Mouse (Mus musculus) embryo, embryonic 9.5 days (tissue): ENCODE measurements around the gene Exoc3l.

Experiments used
- DNase-seq: peaks from one replicate; pipeline ENCODE4 v3.0.0-alpha.2; 2017; ENCODE audit errors: extremely low spot score

The Exoc3l gene

GRCm38 (mm10) chr8:105295895-105296573 is at the start of gene Exoc3l:
Gene Exoc3l (minus strand): TSS chr8:105296101.
- DNase-seq: no peak

GRCm38 (mm10) chr8:105345061-105345975 is 49.4 kb upstream of the Exoc3l start:
- DNase-seq: no peak

GRCm38 (mm10) chr8:105343791-105344574 is 48.1 kb upstream of the Exoc3l start:
- DNase-seq: no peak

- DNase-seq: no peak
Measured at GRCm38 (mm10) chr8:105342768-105343167, 46.9 kb upstream of the Exoc3l start.

- DNase-seq: no peak
Measured at GRCm38 (mm10) chr8:105341399-105341798, 45.5 kb upstream of the Exoc3l start.

GRCm38 (mm10) chr8:105339886-105340635 is 44.2 kb upstream of the Exoc3l start:
- no peak for DNase-seq

GRCm38 (mm10) chr8:105338992-105339391 is 43.1 kb upstream of the Exoc3l start:
- no peak for DNase-seq

GRCm38 (mm10) chr8:105336373-105337130 is 40.7 kb upstream of the Exoc3l start:
- DNase-seq: no peak

GRCm38 (mm10) chr8:105332523-105332922 is 36.6 kb upstream of the Exoc3l start:
- no peak for DNase-seq

GRCm38 (mm10) chr8:105331931-105332330 is 36.0 kb upstream of the Exoc3l start:
- DNase-seq: no peak

- DNase-seq: no peak
Measured at GRCm38 (mm10) chr8:105331469-105331868, 35.6 kb upstream of the Exoc3l start.

GRCm38 (mm10) chr8:105330325-105330724 is 34.4 kb upstream of the Exoc3l start:
- DNase-seq: no peak

GRCm38 (mm10) chr8:105326968-105327367 is 31.1 kb upstream of the Exoc3l start:
- DNase-seq: no peak

- DNase-seq: peak; percentile 97
Measured at GRCm38 (mm10) chr8:105326141-105326672, 30.3 kb upstream of the Exoc3l start, which contains the start of the genes Lrrc29 and Tmem208. Gene Lrrc29 (minus strand): TSS chr8:105326278. Gene Tmem208 (plus strand): TSS chr8:105326354.

- no peak for DNase-seq
Measured at GRCm38 (mm10) chr8:105325641-105326093, 29.8 kb upstream of the Exoc3l start.

GRCm38 (mm10) chr8:105323183-105323582 is 27.3 kb upstream of the Exoc3l start:
- no peak for DNase-seq

GRCm38 (mm10) chr8:105318662-105319190 is 22.8 kb upstream of the Exoc3l start:
- no peak for DNase-seq

GRCm38 (mm10) chr8:105317941-105318340 is 22.0 kb upstream of the Exoc3l start:
- no peak for DNase-seq

- no peak for DNase-seq
Measured at GRCm38 (mm10) chr8:105315073-105315769, 19.3 kb upstream of the Exoc3l start.
